Mouse (Mus musculus) stomach, embryonic 14.5 days (tissue): ENCODE data around the gene Sppl2c. TPM values are rescaled to one million over a fixed set of nuclear protein-coding genes. Genes with fewer than 3 reads are reported as not detected.
A peak's percentile ranks its signal among the peaks of the same experiment; 100 is the strongest.

Experiments used
- ATAC-seq: fragments of 200-750 bp; cut with Nextera tagmentation; 2 replicates; pipeline ENCODE4 v1.8.0; 2017; ENCODE audit warnings: low read depth, moderate TSS enrichment; ENCODE audit not compliant: insufficient number of reproducible peaks, insufficient read depth, low FRiP score
- H3K27ac ChIP-seq: fragments of 300-500 bp; sonication (generic); 2 replicates; pipeline ENCODE4 v1.5.1; 2014; ENCODE audit warnings: mild to moderate bottlenecking, low read length, moderate library complexity, mixed read lengths
- H3K27me3 ChIP-seq: fragments of 300-500 bp; sonication (generic); 2 replicates; pipeline ENCODE4 v1.6.1; 2014; ENCODE audit warnings: low read length, control low read depth, mixed read lengths; ENCODE audit not compliant: control insufficient read depth, insufficient read depth
- H3K36me3 ChIP-seq: fragments of 300-500 bp; sonication (generic); 2 replicates; pipeline ENCODE4 v1.6.1; 2014; ENCODE audit warnings: mild to moderate bottlenecking, control low read depth, low read length, moderate library complexity, mixed read lengths; ENCODE audit not compliant: control insufficient read depth, insufficient read depth
- H3K4me1 ChIP-seq: fragments of 300-500 bp; sonication (generic); 2 replicates; pipeline ENCODE4 v1.6.1; 2014; ENCODE audit warnings: low read length, control low read depth, mixed read lengths; ENCODE audit not compliant: control insufficient read depth, insufficient read depth
- H3K4me2 ChIP-seq: fragments of 300-500 bp; sonication (generic); replicated peaks from 2 replicates; pipeline ENCODE4 v1.6.1; 2014; ENCODE audit warnings: low read depth, low read length, control low read depth
- H3K4me3 ChIP-seq: fragments of 300-500 bp; sonication (generic); 2 replicates; pipeline ENCODE4 v1.5.1; 2014; ENCODE audit warnings: low read depth, low read length, control low read depth
- H3K9ac ChIP-seq: fragments of 300-500 bp; sonication (generic); replicated peaks from 2 replicates; pipeline ENCODE4 v1.6.1; 2014; ENCODE audit warnings: low read depth, mild to moderate bottlenecking, control low read depth, low read length, moderate library complexity, mixed read lengths
- H3K9me3 ChIP-seq: fragments of 300-500 bp; sonication (generic); 2 replicates; pipeline ENCODE4 v1.6.1; 2016; ENCODE audit warnings: low read depth, low read length, control low read depth; ENCODE audit not compliant: control insufficient read depth
- WGBS: fragments of 180-500 bp; shearing (Covaris S2); extraction: QIAGEN DNeasy Blood & Tissue Kit; methylation state at CpG from one replicate; pipeline ENCODE4 v1.1.7; 2014; 5-methylcytosine and 5-hydroxymethylcytosine counted together
- polyA plus RNA-seq: library from polyadenylated mRNA; unstranded; fragments of >200 nt; fragmentation: Nextera tagmentation; extraction: Ambion mirVana; gene quantifications from 2 replicates; pipeline ENCODE4 v1.2.1, GENCODE M21; 2014

The Sppl2c gene
- polyA plus RNA-seq, 1 experiment from 2014 or later: not detected

DNA sequence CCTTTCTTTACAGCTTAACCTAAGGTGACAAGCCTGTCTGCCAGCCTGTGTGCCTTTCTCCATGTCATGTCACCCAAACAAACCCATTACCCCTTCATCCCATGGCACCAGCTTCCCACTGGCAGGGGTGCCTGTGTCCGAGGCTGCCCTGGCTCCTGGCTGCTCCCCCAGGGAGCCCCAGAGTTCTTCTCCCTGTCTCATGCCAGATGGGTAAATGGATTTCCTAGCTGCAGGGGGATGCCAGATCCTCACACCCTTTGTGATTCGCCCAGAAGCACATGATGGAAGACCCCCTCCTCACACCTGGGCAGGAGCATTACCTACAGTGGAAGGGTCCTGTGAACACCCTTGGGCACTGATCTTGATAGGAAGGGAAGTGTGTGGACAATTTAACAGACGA is 29.7 kb upstream of the Sppl2c start:
- Histone ChIP-seq H3K9ac (no peak overlapping the region), H3K27ac (no peak overlapping the region), H3K4me1 (no peaks in the 10 kb centered on the region), H3K27me3 (0 out of 2 replicates have a peak, but pooled peaks cover 4% of the 10 kb centered on the region), H3K9me3 (no peaks in the 10 kb centered on the region), H3K36me3 (no peaks in the 10 kb centered on the region), H3K4me2 (no peak overlapping the region), H3K4me3 (no peak overlapping the region)
- WGBS: 59% methylated on average over 3 of the region's 3 CpGs
- ATAC-seq: no peak

DNA sequence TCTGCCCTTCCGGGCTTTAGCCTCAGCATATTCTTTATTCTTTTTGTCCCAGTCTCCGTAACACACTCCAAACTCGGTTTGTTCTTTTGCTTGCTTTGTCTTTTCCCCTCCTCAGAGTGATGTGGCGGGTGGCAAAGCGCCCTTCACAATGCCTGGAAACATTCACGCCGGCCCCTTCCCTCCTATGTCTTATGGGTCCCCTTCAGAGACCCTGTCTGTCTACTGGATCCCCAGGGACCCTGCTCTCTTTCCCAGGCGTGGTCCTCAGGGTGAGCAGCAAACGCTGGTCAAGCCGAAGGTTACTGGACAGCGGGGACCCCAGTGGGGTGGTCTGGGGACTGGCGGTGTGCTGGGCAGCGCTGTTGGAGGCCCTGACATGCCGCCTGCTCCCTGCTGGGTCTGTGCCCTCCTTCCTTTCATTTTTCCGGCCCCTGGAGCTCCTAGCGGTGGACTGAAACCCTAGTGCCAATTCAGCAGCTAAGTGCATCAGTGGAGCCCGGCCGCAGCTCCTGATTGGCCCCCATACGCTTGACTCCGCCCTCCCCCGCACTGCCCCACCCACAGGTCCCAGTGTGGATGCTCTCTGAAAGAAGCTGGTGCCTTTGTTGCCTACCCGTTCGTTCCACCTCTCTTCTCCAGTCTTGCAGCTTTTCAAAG is 28.4 kb upstream of the Sppl2c start:
- H3K27ac ChIP-seq: no peak overlapping the region
- ATAC-seq: peak; percentile 81
- 8% methylated on average over 23 of the region's 23 CpGs for WGBS
- H3K9me3 ChIP-seq: no peaks in the 10 kb centered on the region
- 0 out of 2 replicates have a peak, but pooled peaks cover 4% of the 10 kb centered on the region for H3K27me3 ChIP-seq
- peak overlapping the region; percentile 47 for H3K4me2 ChIP-seq
- no peak overlapping the region for H3K9ac ChIP-seq
- peak overlapping the region; percentile 16; the same call in 1 of the 2 replicates for H3K4me3 ChIP-seq
- no peaks in the 10 kb centered on the region for H3K4me1 ChIP-seq
- no peaks in the 10 kb centered on the region for H3K36me3 ChIP-seq

DNA sequence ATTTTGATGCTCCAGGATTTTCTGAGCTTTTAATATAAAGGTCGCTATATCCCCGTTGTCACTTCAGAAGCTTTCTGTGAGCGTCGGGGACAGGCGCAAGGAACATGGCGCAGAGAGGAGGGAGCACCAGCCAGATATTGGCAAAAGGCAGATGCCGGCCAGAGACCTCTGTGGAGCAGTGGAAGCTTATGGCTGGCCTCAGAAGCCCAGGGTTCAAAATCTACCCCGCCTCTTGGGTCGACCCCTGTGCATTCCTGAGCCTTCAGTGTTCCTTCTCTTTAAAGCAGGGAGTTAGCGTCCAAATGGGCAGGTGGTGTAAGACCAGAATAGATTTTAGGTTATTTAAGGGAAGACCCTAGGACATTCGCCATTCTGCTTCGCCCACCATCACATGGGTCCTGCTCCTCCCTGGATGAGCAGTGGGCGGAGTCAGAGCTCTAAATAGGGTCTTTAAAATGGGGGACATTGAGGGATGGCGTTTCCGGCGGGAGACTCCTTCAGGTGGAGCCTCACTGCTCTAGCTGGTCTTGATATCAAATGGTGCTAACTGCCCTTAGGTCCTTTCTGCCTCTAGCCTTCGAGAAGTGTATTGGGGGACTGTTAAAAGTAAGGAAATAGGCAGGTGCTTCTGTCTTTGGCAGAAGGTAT is 27.7 kb upstream of the Sppl2c start:
- no peak for ATAC-seq
- Histone ChIP-seq H3K4me2 (peak overlapping the region; percentile 47), H3K27ac (no peak overlapping the region), H3K36me3 (no peaks in the 10 kb centered on the region), H3K27me3 (0 out of 2 replicates have a peak, but pooled peaks cover 4% of the 10 kb centered on the region), H3K9ac (no peak overlapping the region), H3K4me3 (peak overlapping the region; percentile 16; the same call in 1 of the 2 replicates), H3K9me3 (no peaks in the 10 kb centered on the region), H3K4me1 (no peaks in the 10 kb centered on the region)
- 6% methylated on average over 17 of the region's 17 CpGs for WGBS

DNA sequence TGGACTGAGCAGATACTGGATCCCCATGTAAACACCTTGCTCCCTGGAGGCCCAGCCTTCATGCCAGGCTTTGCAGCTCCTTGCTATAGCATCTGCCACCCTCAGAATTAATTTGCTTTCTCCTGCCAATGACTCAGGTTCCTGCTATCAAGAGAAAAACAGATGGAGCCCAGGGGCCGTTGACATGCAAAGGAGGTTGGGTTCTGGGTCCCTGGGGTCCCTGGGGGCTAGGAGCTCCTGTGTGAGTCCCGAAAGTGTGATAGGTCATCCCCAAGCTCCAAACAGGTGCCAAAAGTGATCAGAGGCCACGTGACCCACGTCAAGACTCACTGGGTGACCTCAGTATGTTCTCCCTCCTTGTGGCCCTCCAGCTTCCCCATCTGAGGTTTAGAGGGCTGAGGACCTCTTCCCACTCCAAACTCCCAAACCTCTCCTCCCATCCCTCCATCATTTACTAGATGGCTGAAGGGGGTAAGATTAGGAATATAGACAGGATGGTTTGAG is 26.3 kb upstream of the Sppl2c start:
- Histone ChIP-seq H3K4me2 (no peak overlapping the region), H3K27ac (no peak overlapping the region), H3K4me1 (no peaks in the 10 kb centered on the region), H3K4me3 (no peak overlapping the region), H3K9me3 (no peaks in the 10 kb centered on the region), H3K27me3 (0 out of 2 replicates have a peak, but pooled peaks cover 4% of the 10 kb centered on the region), H3K9ac (no peak overlapping the region), H3K36me3 (no peaks in the 10 kb centered on the region)
- ATAC-seq: no peak
- 80% methylated on average over 4 of the region's 4 CpGs for WGBS

DNA sequence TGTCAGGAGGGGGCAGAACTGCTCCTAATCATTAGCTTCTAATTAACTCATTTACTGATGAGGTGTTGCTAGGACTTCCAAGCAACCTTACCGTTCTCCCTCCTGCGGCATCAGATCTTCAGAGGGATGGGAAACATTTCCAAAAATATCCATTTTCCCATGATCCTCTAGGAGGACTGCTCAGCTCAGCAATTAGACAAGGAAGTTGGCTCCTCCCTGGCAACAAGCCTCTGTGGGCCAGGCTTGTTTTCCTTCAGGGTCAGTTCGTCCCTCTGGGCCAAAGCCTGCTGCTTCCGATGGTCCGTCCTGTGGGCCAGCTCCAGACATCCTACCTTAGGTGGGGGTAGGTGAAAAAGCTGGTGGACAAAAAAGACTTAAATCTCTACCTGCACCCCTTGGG is 25.0 kb upstream of the Sppl2c start:
- no peak for ATAC-seq
- WGBS: 80% methylated on average over 5 of the region's 5 CpGs

DNA sequence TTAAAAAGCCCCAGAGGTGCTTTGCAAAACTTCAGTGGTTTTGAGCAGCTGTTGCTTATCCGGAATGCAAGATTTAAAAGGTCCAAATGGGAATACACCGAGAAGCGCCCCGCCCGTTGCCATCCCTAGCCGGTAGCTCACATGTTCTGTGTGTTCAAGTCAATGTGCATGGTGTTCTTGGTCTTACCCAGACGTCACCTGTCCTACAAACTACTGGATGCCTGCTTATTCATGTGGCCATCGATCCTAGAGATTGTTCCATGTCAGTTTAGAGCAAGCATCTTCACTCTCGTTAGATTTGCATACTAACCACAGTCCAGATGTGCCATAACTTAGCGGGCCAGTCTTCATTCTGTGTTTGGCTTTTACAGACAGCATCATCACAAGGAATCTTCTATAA is 21.9 kb upstream of the Sppl2c start:
- no peaks in the 10 kb centered on the region for H3K9me3 ChIP-seq
- ATAC-seq: no peak
- H3K27me3 ChIP-seq: no peaks in the 10 kb centered on the region
- 89% methylated on average over 10 of the region's 10 CpGs for WGBS
- H3K9ac ChIP-seq: no peak overlapping the region
- H3K4me2 ChIP-seq: no peak overlapping the region
- no peaks in the 10 kb centered on the region for H3K36me3 ChIP-seq
- H3K4me3 ChIP-seq: no peak overlapping the region
- H3K4me1 ChIP-seq: no peaks in the 10 kb centered on the region
- no peak overlapping the region for H3K27ac ChIP-seq

More for the DNA sequence above, 25.0 kb upstream of the Sppl2c start:
- H3K4me3 ChIP-seq: no peak overlapping the region
- no peaks in the 10 kb centered on the region for H3K36me3 ChIP-seq
- no peak overlapping the region for H3K27ac ChIP-seq
- H3K4me1 ChIP-seq: no peaks in the 10 kb centered on the region
- no peak overlapping the region for H3K4me2 ChIP-seq
- H3K9ac ChIP-seq: no peak overlapping the region
- 0 out of 2 replicates have a peak, but pooled peaks cover 4% of the 10 kb centered on the region for H3K27me3 ChIP-seq
- H3K9me3 ChIP-seq: no peaks in the 10 kb centered on the region

DNA sequence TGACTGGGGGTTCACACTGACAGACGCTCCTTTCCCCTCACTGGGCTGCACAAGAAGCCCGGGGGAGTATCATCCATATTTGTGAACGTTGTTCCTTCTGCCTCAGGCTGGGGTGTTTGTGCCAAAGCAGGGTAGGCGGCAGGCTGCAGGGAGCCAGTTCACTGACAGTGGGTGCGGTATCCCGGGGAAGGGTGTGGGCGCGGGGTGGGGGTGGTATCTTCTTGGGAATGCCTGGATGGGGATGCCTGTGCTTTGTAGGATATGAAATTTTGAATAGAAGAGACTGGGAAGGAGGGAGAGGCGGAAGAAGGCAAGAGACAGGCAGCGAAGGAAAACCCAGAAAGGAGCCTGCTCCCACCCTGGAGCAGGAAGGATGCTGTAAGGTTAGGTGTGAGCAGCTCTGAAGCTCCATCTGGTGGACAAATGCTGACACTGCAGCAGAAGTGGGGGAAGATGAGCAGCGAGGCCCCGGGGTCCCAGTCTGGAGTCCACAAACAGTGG is 14.8 kb upstream of the Sppl2c start:
- no peak overlapping the region for H3K4me2 ChIP-seq
- H3K27ac ChIP-seq: no peak overlapping the region
- no peak overlapping the region for H3K9ac ChIP-seq
- 36% methylated on average over 12 of the region's 12 CpGs for WGBS
- H3K27me3 ChIP-seq: no peaks in the 10 kb centered on the region
- H3K36me3 ChIP-seq: no peaks in the 10 kb centered on the region
- H3K4me3 ChIP-seq: no peak overlapping the region
- no peaks in the 10 kb centered on the region for H3K9me3 ChIP-seq
- ATAC-seq: 0 out of 2 replicates have a peak, but pooled peaks have one; percentile 25
- H3K4me1 ChIP-seq: no peaks in the 10 kb centered on the region

DNA sequence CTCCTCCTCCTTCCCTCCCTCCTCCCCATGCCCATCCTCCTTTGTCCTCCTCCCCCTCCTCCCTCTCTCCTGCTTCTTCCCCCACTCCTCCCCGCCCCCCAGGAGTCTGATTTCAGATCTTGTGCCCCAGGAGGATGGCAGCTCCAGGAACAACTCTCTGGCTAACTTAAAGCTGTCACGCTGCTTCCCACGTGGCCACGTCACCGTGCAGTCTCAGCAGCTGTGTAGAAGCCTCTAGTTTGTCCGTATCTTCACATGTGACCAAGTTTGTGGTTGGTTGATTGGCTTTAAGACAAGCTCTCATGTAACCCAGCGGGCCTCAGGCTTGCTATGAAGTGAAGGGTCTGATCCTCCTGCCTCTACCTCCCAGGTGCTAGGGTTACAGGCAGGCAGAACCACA is 7.2 kb upstream of the Sppl2c start:
- Histone ChIP-seq H3K9me3 (no peaks in the 10 kb centered on the region), H3K4me3 (no peak overlapping the region), H3K27me3 (no peaks in the 10 kb centered on the region), H3K36me3 (no peaks in the 10 kb centered on the region), H3K4me1 (no peaks in the 10 kb centered on the region), H3K27ac (no peak overlapping the region), H3K9ac (no peak overlapping the region), H3K4me2 (no peak overlapping the region)
- 29% methylated on average over 7 of the region's 7 CpGs for WGBS
- no peak for ATAC-seq
